Mouse (Mus musculus): ENCODE measurements around the gene Dmrta1.

DNA sequence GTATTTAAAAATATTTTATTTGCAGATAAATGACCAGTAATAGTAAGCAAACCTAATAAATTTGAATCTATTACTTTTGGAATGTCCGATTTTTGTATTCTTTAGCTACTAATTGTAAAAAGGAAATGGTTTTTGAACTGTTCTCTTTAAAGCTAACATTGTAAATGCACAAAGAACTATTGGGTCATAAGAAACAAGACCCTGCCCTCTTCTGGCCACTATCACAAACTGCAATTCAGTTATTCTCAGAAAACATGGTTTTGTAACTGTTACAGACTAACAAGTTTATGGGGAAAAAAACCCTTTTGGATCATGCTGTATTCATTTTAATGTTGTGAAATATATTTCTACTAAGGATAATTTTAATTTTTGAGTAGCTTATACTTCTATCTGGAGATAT lies 13.5 kb downstream of the Dmrta1 start:
- no peak for TF ChIP-seq CTCF (IDR thresholded peaks at IDR 0.05; ENCODE audit: low read depth, low read length)
- TF ChIP-seq GATA1 (IDR thresholded peaks at IDR 0.05; ENCODE audit: borderline replicate concordance, low read length) = no peak
- no peak for TF ChIP-seq TAL1 (conservative IDR thresholded peaks at IDR 0.05; ENCODE audit: low read depth, low read length)

Measured in G1E (cell line).